ENCODE assay signal across 16 mouse cellular contexts in the genomic region with DNA sequence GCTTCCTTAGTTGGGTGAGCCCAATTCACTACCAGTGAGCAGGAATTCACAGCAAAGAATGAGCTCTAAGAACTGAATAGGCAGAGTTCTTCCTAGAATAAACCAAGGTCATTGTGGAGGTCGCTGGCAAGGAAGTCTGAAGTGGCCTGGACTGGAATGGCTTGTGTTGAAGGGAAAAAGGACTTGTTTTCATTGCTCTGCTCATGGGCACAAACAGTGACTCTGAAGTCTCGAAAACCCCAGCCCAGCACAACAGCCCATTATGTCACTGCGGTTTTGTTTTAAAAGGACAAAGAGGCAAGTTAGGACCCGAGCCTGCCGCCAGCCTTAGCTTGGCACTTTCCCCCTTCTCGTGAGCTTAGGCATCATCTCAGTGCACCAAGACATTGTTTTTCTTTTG. TPM values are rescaled to one million over a fixed set of nuclear protein-coding genes. Genes with fewer than 3 reads are reported as not detected.
DNase-seq lines count a peak whose midpoint lies in the region; ATAC-seq and TF ChIP-seq lines count a peak whose summit lies in the region.
"Had no signal": no experiment of that assay in that cellular context is flagged by ENCODE, and none has a peak within 500 bp of the region (broad histone marks: within the 10 kb centered on the region; RNA-seq: fewer than 3 reads in every experiment).

No protein-coding gene starts in this region.

- TF ChIP-seq POLR2A in brain, embryonic 14.5 days (IDR thresholded peaks at IDR 0.05; ENCODE audit: borderline replicate concordance, extremely low read depth, insufficient read depth, insufficient read length, poor library complexity, severe bottlenecking) = no peak

- no peak overlapping the region for H3K9ac ChIP-seq in heart, embryonic 12.5 days
- H3K9ac ChIP-seq: hindbrain, embryonic 15.5 days; limb, embryonic 15.5 days; lung, embryonic 14.5 days had no signal

- H3K9me3 ChIP-seq in heart, embryonic 12.5 days (replicated peaks) = no peaks in the 10 kb centered on the region
- H3K9me3 ChIP-seq: hindbrain, embryonic 15.5 days; limb, embryonic 15.5 days had no signal

- H3K36me3 ChIP-seq in heart, embryonic 12.5 days = peaks cover 9% of the 10 kb centered on the region
- H3K36me3 ChIP-seq: hindbrain, embryonic 15.5 days had no signal

- TF ChIP-seq CTCF in layer of hippocampus, adult 2 months (conservative IDR thresholded peaks at IDR 0.05) = no peak
- no peak for TF ChIP-seq CTCF in brain, embryonic 14.5 days (IDR thresholded peaks at IDR 0.05; ENCODE audit: borderline replicate concordance, extremely low read depth, insufficient read depth, insufficient read length)

- peaks cover 6% of the 10 kb centered on the region; the same call in 1 of the 2 replicates for H3K4me1 ChIP-seq in heart, embryonic 12.5 days (replicated peaks)
- H3K4me1 ChIP-seq: limb, embryonic 15.5 days had no signal

- ATAC-seq in heart, embryonic 12.5 days (ENCODE audit: insufficient number of reproducible peaks, low FRiP score) = no peak
- ATAC-seq: activated CD4-positive, CD25-positive, alpha-beta regulatory T cell, adult 4 months; forebrain, embryonic 16.5 days had no signal

- H3K4me3 ChIP-seq in heart, embryonic 12.5 days = no peak overlapping the region
- no peak overlapping the region for H3K4me3 ChIP-seq in layer of hippocampus, adult 2 months
- H3K4me3 ChIP-seq: hindbrain, embryonic 15.5 days; limb, embryonic 15.5 days had no signal

- peak; percentile 43 for DNase-seq in adrenal gland, adult 2 months
- no peak for DNase-seq in adrenal gland, adult 18-20 months (ENCODE audit: low spot score in 2 of 2)
- no peak for DNase-seq in heart, postnatal 4 days
- DNase-seq in layer of hippocampus, adult 2 months (ENCODE audit: low spot score in 2 of 2) = peak in 1 of 2 experiments; percentile 54
- no peak for DNase-seq in layer of hippocampus, postnatal 10 days (ENCODE audit: low spot score in 2 of 2)
- peak; percentile 42 for DNase-seq in brain, embryonic 14.5 days (ENCODE audit: low read depth)
- DNase-seq in urinary bladder, adult 18-20 months (ENCODE audit: low spot score in 2 of 2) = no peak
- DNase-seq: heart, adult 11 months; kidney, postnatal 10 days; lung, embryonic 14.5 days; thymus, adult 2 months had no signal

- no peak overlapping the region for H3K4me2 ChIP-seq in heart, embryonic 12.5 days
- H3K4me2 ChIP-seq: hindbrain, embryonic 15.5 days; limb, embryonic 15.5 days; lung, embryonic 14.5 days had no signal

- no peaks in the 10 kb centered on the region for H3K27me3 ChIP-seq in heart, embryonic 12.5 days (replicated peaks)
- H3K27me3 ChIP-seq: hindbrain, embryonic 15.5 days; limb, embryonic 15.5 days had no signal

- WGBS in heart, embryonic 12.5 days = 67% methylated on average over 6 of the region's 6 CpGs

- peak overlapping the region; percentile 46; the same call in 1 of the 2 replicates for H3K27ac ChIP-seq in heart, embryonic 12.5 days (ENCODE audit: poor library complexity, severe bottlenecking)
- H3K27ac ChIP-seq in layer of hippocampus, adult 2 months = peak overlapping the region; percentile 63
- H3K27ac ChIP-seq: hindbrain, embryonic 15.5 days; limb, embryonic 15.5 days had no signal

RNA-seq across cellular contexts. Expression of a gene that starts 8.5 kb away (rescaled TPM):
- total RNA-seq in adrenal gland, adult 2 months (2021) = 1 to 10 TPM; 2.2 to 4.7 TPM
- 1.7 and 2.2 TPM in 2 replicates for polyA plus RNA-seq in adrenal gland, adult 2 months (2012; rRNA removed)
- total RNA-seq in adrenal gland, adult 18-20 months (2021) = 1 to 10 TPM; 3.6 to 4.6 TPM
- polyA plus RNA-seq in heart, embryonic 12.5 days (2016; fragmentation: Nextera tagmentation; extraction: Ambion mirVana) = 4.4 TPM in 2 replicates
- total RNA-seq in heart, postnatal 4 days (2021) = 1 to 10 TPM; 1.0 to 1.3 TPM
- 1 to 10 TPM; 1.7 to 2.2 TPM for total RNA-seq in layer of hippocampus, adult 2 months (2021)
- 1 to 10 TPM; 2.0 to 2.3 TPM for total RNA-seq in layer of hippocampus, postnatal 10 days (2021)
- 1.9 and 3.8 TPM in 2 replicates for polyA plus RNA-seq in brain, embryonic 14.5 days (2012; rRNA removed)

Comparison
In these comparisons a context has a peak if more than half of its experiments do, and no peak if none do; other contexts are left out.
1. DNase-seq: peak in adrenal gland, adult 2 months (single experiment) and brain, embryonic 14.5 days (single experiment); none in adrenal gland, adult 18-20 months (0 of 2), heart, postnatal 4 days (single experiment), layer of hippocampus, postnatal 10 days (0 of 2) and urinary bladder, adult 18-20 months (0 of 2).